Mouse (Mus musculus) embryonic fibroblast, embryonic 13.5 days (primary cell): ENCODE measurements around the gene Fndc8. TPM values are rescaled to one million over a fixed set of nuclear protein-coding genes. Genes with fewer than 3 reads are reported as not detected.
"Not testable (repeated sequence)": the region's sequence is repeated elsewhere in the genome, so short reads cannot be mapped to it uniquely, and the experiment has no call there.

Source experiments
- H3K27ac ChIP-seq: 2 replicates; pipeline ENCODE4 v1.5.1; 2012; ENCODE audit warnings: low read length, control low read depth, inconsistent platforms; ENCODE audit not compliant: insufficient read depth
- H3K4me1 ChIP-seq: 2 replicates; pipeline ENCODE4 v1.6.1; 2011; ENCODE audit warnings: low read length; ENCODE audit not compliant: control insufficient read depth, insufficient read depth
- H3K4me3 ChIP-seq: 2 replicates; pipeline ENCODE4 v1.5.1; 2011; ENCODE audit warnings: mild to moderate bottlenecking, control low read depth, low read length; ENCODE audit not compliant: insufficient read depth
- CTCF ChIP-seq: IDR thresholded peaks from 2 replicates; pipeline ENCODE4 v1.5.1; 2011; ENCODE audit warnings: mild to moderate bottlenecking, control low read depth, low read length, moderate library complexity, borderline replicate concordance; ENCODE audit not compliant: insufficient read depth
- POLR2A ChIP-seq: IDR thresholded peaks from 2 replicates; pipeline ENCODE4 v1.6.1; 2011; ENCODE audit warnings: low read depth, mild to moderate bottlenecking, control low read depth, low read length, moderate library complexity
- polyA plus RNA-seq: library from polyadenylated mRNA; stranded (reverse); fragments of >200 nt; gene quantifications from 2 replicates; pipeline ENCODE4 v1.2.4, GENCODE M21; 2011; ENCODE audit warnings: low read depth; ENCODE audit not compliant: missing spikeins, insufficient read length

Gene Fndc8
- polyA plus RNA-seq, 1 experiment: not detected

- H3K27ac ChIP-seq: no peak within 1 kb of the TSS
- H3K4me1 ChIP-seq: no peaks in the 10 kb centered on the region
- H3K4me3 ChIP-seq: no peak within 1 kb of the TSS
- TF ChIP-seq CTCF: no peak
- TF ChIP-seq POLR2A: no peak
These were observed 18.3 kb downstream of the Fndc8 start, which contains the start of gene Unc45b for GRCm38 (mm10) chr11:82910250-82910649. Gene Unc45b, plus strand, starts transcription at chr11:82910550.

- no peaks in the 10 kb centered on the region for H3K4me1 ChIP-seq
- no peak overlapping the region for H3K27ac ChIP-seq
- H3K4me3 ChIP-seq: no peak overlapping the region
- no peak for TF ChIP-seq CTCF
- no peak for TF ChIP-seq POLR2A
These were observed 18.9 kb downstream of the Fndc8 start for GRCm38 (mm10) chr11:82910679-82911389.

GRCm38 (mm10) chr11:82914711-82915352 is 22.9 kb downstream of the Fndc8 start:
- no peaks in the 10 kb centered on the region for H3K4me1 ChIP-seq
- TF ChIP-seq POLR2A: no peak
- TF ChIP-seq CTCF: peak; percentile 94
- H3K27ac ChIP-seq: no peak overlapping the region
- no peak overlapping the region for H3K4me3 ChIP-seq

GRCm38 (mm10) chr11:82920768-82921167 is 28.8 kb downstream of the Fndc8 start:
- no peaks in the 10 kb centered on the region for H3K4me1 ChIP-seq
- H3K27ac ChIP-seq: no peak overlapping the region
- H3K4me3 ChIP-seq: no peak overlapping the region
- TF ChIP-seq CTCF: no peak
- TF ChIP-seq POLR2A: no peak

GRCm38 (mm10) chr11:82921691-82922090 is 29.8 kb downstream of the Fndc8 start:
- TF ChIP-seq POLR2A (no peak), CTCF (no peak)
- Histone ChIP-seq H3K4me1 (no peaks in the 10 kb centered on the region), H3K27ac (no peak overlapping the region), H3K4me3 (no peak overlapping the region)

GRCm38 (mm10) chr11:82923910-82924309 is 32.0 kb downstream of the Fndc8 start:
- H3K4me1 ChIP-seq, H3K27ac ChIP-seq, H3K4me3 ChIP-seq: not testable (repeated sequence)

- H3K4me3 ChIP-seq: no peak overlapping the region
- no peak for TF ChIP-seq CTCF
- TF ChIP-seq POLR2A: no peak
- no peak overlapping the region for H3K27ac ChIP-seq
- no peaks in the 10 kb centered on the region for H3K4me1 ChIP-seq
These were observed 37.1 kb downstream of the Fndc8 start for GRCm38 (mm10) chr11:82928897-82929632.

- H3K27ac ChIP-seq: no peak overlapping the region
- no peak overlapping the region for H3K4me3 ChIP-seq
- no peaks in the 10 kb centered on the region for H3K4me1 ChIP-seq
- no peak for TF ChIP-seq POLR2A
- no peak for TF ChIP-seq CTCF
These were observed 37.7 kb downstream of the Fndc8 start for GRCm38 (mm10) chr11:82929633-82929950.

- not testable (repeated sequence) for H3K4me1 ChIP-seq, H3K4me3 ChIP-seq, H3K27ac ChIP-seq
These were observed 38.5 kb downstream of the Fndc8 start for GRCm38 (mm10) chr11:82930391-82930955.

GRCm38 (mm10) chr11:82931161-82931560 is 39.2 kb downstream of the Fndc8 start:
- H3K4me3 ChIP-seq, H3K4me1 ChIP-seq, H3K27ac ChIP-seq: not testable (repeated sequence)

- H3K27ac ChIP-seq, H3K4me1 ChIP-seq, H3K4me3 ChIP-seq: not testable (repeated sequence)
These were observed 39.9 kb downstream of the Fndc8 start for GRCm38 (mm10) chr11:82931671-82932450.
